Mouse (Mus musculus) heart, adult 10 weeks (tissue): Measurements from ENCODE around the gene Maco1. TPM values are rescaled to one million over a fixed set of nuclear protein-coding genes. Genes with fewer than 3 reads are reported as not detected.

Experiments
- polyA plus RNA-seq: library from polyadenylated mRNA; stranded (reverse); fragments of 350-450 nt; fragmentation: Illumina TruSeq; extraction: RNeasy Lipid Tissue Mini Kit (QIAGEN cat#74804); gene quantifications from one replicate; pipeline ENCODE4 v1.2.3, GENCODE M21; 2014; ENCODE audit warnings: low read depth, low replicate concordance

The Maco1 gene
- 20.7 TPM for polyA plus RNA-seq

GRCm38 (mm10) chr4:134853259-134853636, at the start of gene Maco1:
Maco1 (minus strand) TSS chr4:134853345.

GRCm38 (mm10) chr4:134863937-134864729, 11.0 kb upstream of the Maco1 start, which contains the start of gene Rhd:
Rhd (plus strand) TSS chr4:134864536.

GRCm38 (mm10) chr4:134767426-134768225, 85.5 kb downstream of the Maco1 start, which contains the start of gene Ldlrap1:
Ldlrap1 (minus strand) TSS chr4:134768024.

Other genes starting within 250 kb of the Maco1 start
- 22.8 TPM for gene Man1c1, start 149.1 kb downstream of the Maco1 start, polyA plus RNA-seq
- 13.3 TPM for gene Ldlrap1, start 85.3 kb downstream of the Maco1 start, polyA plus RNA-seq
- 6.4 TPM for gene Rhd, start 11.2 kb upstream of the Maco1 start, polyA plus RNA-seq
- gene Tmem50a, start 61.7 kb upstream of the Maco1 start, polyA plus RNA-seq: 69.9 TPM
- 293 TPM for gene Rsrp1, start 70.2 kb upstream of the Maco1 start, polyA plus RNA-seq
- 81.6 TPM for gene Syf2, start 77.6 kb upstream of the Maco1 start, polyA plus RNA-seq